Mouse (Mus musculus): ENCODE data around the gene Strn.
A peak's percentile ranks its signal among the peaks of the same experiment; 100 is the strongest.

Strn gene

DNA sequence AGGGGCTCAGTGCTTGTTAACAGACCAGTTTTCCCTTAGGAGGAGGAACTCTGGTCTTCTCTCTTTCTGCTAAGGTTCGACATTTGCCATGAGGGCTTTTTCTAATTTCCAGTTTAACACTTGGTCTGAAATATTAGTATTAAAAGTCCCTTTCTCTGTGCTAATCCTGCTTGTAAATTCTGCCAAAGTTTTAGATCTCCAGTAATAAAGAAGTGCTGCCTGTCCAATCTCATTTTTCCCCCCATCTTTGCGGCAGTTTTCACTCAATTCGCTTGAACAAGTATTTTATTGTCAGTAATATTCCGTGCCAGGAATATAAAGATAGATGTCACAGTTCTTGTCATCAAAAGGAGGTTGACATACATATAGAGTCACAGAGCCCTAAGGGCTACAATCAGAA lies at the start of gene Strn:
Gene Strn (minus strand): TSS at position 101 of the 400 bp plus-strand sequence.
- no peak for DNase-seq (ENCODE audit: low read depth, low spot score)

DNA sequence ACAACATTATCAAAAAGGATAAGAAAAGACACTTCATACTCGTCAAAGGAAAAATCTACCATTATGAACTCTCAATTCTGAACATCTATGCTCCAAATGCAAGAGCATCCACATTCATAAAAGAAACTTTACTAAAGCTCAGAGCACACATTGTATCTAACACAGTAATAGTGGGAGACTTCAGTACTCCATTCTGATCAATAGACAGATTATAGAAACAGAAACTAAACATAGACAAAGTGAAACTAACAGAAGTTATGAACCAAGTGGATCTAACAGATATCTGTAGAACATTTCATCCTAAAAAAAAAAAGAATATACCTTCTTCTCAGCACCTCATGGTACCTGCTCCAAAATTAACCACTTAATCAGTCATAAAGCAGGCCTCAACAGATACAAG lies 41.8 kb upstream of the Strn start:
- DNase-seq (ENCODE audit: low read depth, low spot score): no peak

DNA sequence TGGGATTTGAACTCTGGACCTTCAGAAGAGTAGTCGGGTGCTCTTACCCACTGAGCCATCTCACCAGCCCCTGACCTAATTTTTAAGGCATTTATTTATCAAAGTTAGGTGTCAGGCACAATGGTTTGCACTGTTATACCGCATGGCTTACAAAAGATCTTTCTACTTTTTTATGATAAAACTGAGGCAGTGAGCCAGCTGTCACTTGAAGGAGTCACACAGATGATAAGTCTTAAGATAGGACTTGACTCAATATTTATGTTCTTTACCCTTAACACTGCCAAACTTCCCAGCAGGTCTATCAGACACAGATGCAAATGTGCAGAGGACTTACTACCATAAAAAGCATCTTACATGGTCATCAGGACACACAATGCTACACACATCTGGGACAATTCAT lies 35.3 kb upstream of the Strn start:
- DNase-seq (ENCODE audit: low read depth, low spot score): no peak

DNA sequence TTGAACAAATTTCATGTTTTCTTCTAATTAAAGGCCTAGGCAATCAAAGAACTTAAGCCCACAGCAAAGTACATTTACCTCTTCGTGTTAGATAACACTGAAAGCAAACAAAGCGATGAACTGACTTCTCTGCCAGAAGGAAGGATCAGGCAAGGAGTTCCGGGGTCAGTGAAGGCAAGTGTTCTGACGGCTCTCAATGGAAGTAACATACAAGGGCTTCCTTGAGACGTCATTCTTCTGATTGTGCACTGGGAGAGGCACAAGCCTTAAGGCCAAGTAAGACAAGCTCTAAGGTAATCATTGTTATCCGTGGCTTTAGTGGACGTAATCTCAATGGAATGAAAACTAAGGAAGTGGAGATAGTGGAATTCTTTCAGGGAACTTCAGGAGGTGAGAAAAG lies 33.9 kb upstream of the Strn start:
- DNase-seq (ENCODE audit: low read depth, low spot score): no peak

DNA sequence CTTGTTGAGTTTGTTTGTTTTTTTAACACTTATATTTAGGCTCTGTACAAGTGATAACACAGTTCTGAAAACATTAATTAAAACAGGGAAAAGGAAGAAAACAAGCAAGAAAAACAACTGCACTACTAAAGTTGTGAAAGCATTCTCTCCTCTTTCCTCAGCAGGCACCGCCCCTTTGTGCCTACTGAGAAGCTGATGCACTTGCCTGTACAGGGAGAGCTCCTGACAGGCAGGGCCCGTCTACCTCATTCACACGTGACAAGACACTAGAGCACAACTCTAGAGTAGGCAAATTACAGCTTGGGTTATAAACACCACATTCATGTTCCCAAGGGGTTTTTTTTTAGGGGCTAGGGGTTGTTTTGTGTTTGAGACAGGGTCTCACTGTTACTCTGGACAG lies 32.3 kb upstream of the Strn start:
- DNase-seq (ENCODE audit: low read depth, low spot score): no peak

DNA sequence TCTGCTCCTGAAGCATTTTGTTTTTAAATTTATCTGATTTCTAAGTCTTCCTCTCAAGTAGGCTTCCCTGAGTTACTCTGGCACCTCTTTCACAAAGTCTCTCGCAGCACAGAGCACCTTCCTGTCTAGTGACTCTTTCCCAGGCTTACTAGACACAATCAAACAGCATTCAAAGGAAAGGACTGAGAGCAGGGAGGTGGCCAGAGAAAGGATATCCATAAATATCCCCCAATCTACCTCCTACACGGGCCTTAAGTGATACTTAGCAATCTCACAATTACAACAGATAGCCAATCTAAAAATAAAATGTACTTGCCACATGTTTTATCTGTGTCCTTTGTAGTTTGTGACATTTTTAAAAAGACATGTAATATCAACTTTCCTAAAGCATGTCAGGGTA lies 31.9 kb upstream of the Strn start:
- DNase-seq (ENCODE audit: low read depth, low spot score): no peak

DNA sequence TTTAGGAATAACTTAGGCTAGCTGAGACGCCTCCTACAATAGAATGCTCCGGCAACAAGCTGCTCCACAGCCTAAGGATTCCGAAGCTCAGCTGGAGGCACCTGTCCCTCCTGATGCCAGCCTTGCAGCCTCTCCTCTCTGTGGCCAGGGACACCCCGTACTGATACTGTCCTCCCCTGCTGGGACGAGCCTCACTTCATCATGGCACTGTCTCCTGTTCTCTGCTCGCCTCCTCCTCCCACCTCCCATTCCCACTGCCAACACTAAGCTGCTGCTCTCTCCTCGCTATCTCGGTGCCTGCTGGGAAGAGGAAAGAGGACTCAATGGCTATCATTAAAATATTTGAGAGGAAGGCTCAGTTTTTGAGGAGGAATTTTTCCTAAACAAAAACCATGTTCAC lies 30.6 kb upstream of the Strn start:
- no peak for DNase-seq (ENCODE audit: low read depth, low spot score)

DNA sequence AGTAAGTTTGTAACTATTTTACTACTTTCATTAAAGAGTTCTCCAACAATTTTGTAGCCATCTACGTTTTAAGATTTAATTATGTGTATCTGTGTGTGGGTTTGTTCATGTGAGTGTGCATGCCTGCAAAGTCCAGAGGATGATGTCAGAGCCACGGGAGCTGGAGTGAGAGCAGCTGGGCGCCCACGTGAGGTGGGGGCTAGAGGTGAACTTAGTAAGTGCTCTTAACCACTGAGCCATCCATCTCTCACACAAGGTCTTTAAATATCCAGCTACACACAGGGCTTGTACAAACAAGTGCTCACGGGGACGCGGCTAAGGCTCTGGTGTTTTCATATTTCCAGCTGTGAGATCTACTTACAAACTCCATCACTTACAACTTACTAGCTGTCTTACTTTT lies 29.1 kb upstream of the Strn start:
- no peak for DNase-seq (ENCODE audit: low read depth, low spot score)

DNA sequence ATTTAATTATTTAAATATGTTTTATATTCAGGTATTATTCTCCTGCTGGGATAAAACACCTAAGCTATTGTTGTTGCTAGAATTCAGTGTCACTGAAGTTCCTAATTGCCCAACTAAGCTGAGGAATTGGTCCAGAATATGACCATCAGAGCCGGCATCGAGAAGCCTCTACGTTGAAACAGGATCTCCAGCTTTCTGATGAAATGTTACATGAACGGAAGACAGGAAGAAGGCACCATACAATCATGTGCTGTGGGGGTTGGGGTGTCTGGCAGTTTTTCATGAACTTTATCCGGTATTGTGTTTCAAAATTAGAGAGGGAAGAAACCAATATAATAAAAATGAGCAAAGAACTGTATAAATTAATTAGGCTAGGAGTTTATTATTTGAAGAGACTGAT lies 26.3 kb upstream of the Strn start:
- no peak for DNase-seq (ENCODE audit: low read depth, low spot score)

DNA sequence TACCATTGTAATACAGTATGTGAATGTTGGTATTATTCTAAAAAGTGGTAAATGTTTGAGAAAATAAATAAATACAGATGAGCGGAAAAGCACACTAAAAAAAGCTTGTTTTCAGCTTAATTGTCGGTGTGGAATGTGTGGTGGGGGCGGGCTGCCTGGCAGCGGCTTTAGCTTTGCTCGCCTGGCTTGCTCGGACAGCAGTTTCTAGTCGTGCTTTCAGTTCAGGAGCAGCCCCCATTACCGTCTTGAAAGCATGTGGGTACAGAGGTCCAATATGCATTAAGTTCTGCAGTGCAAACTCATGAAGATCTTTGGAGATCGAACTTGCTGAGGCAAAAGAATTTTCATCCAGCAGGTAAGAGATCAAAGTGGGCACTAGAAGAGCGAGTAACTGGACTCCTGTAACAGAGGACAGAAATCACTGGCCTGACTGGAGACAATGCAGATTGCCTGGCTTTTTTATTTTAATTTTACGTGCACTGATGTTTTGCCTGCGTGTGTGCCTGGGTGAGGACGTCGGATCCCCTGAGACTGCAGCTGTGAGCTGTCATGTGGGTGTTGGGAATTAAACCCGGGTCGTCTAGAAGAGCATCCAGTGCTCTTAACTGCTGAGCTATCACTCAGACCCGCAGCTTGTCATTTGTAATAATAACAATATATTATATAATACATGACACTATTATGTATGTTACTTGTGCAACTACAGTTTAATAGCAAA lies 16.1 kb upstream of the Strn start:
- DNase-seq (ENCODE audit: low read depth, low spot score): no peak

DNA sequence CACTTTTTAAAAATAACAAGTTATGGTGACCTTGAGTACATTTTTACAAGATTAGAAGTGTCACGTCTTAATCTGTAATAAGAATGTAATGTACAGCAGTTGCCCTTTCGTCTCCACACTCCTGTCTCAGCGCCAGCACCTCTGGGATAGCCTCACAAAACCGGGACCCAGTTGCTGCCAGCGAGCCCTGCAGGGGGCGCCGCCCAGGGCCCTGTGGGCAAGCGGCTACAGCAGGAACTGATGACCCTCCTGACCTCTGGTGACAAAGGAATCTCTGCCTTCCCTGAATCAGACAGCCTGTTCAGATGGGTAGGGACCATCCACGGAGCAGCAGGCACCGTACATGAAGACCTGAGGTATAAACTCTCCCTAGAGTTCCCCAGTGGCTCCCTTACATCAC lies 15.1 kb upstream of the Strn start:
- DNase-seq (ENCODE audit: low read depth, low spot score): no peak

DNA sequence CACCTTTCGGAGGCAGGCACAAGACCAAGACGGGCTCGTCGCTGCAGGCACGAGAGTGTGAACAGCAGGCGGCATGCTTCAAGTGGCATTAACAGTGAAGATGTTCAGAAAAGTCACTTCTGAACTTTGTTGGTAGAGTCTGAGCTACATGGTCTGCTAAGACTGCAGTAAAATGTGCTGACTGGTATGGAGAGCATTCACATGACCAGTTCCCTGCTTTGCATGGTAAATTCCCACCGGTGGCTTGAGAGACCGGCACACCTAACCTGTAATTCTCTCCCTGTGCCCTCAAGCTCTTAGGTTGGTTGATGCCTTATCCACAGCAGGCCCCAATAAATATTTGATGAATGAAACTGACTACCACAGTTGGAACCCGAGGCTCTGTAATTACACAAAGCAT lies 11.4 kb upstream of the Strn start:
- DNase-seq (ENCODE audit: low read depth, low spot score): no peak

DNA sequence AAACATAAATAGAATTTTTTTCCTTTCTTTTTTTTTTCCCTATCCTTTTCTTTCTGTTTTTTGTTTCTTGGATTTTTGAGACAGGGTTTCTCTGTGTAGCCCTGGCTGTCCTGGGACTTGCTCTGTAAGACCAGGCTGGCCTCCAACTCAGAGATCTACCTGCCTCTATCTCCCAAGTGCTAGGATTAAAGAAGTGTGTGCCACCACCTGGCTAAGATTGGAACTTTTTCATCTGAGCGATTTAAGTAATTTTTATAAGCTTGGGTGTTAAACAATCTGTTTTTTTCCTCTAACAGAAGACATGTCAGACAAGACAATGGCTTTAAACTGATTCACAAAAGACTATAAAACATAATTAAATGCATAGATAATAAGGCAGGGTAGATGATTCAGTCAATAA lies 1.4 kb upstream of the Strn start:
- peak; percentile 45 for DNase-seq (ENCODE audit: low read depth, low spot score)

DNA sequence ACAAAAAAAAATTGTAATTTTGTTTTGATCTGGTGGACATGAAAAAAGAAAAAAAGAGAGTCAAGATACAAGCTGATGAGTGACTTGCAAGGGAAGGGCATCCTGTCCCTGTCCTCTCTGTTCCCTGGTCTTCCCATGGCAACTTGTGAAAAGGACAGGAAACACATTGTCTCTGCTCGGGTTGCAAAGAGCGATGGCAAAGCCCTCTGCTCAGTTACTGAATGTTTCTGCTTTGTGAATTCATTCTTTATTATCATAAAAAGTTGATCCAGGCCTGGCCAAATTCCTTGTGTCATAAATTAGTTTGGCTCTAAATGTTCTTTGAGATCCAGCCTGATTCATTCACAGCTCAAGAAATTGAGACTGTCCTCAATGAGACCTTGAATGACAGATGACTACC lies 775 bp upstream of the Strn start:
- DNase-seq (ENCODE audit: low read depth, low spot score): no peak

DNA sequence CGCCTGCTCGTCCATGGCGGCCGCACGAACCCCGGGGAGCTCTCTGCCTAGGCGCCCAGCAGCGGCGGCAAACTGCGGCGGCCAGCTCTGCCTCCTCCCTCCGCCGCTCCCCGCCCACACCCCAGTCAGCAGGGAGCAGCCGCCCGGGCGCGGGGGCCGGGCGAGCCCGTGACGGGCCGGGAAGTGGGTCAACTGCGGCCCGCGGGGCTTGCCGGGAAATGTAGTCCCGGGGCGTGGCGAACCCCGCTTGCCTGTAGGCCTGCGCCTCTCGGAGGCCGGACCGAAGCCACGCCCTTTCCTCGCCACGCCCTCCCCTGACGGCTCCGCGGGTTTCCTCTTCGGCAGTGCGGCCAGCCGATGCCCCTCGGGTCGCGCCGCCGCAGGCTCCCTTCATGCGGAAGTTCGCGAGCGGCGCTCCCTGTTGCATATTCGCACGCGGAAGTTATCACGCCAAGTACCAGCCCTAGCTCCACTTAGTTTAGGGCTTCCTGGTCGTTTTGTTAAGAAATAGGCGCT lies 465 bp downstream of the Strn start:
- peak; percentile 100 for DNase-seq (ENCODE audit: low read depth, low spot score)

DNA sequence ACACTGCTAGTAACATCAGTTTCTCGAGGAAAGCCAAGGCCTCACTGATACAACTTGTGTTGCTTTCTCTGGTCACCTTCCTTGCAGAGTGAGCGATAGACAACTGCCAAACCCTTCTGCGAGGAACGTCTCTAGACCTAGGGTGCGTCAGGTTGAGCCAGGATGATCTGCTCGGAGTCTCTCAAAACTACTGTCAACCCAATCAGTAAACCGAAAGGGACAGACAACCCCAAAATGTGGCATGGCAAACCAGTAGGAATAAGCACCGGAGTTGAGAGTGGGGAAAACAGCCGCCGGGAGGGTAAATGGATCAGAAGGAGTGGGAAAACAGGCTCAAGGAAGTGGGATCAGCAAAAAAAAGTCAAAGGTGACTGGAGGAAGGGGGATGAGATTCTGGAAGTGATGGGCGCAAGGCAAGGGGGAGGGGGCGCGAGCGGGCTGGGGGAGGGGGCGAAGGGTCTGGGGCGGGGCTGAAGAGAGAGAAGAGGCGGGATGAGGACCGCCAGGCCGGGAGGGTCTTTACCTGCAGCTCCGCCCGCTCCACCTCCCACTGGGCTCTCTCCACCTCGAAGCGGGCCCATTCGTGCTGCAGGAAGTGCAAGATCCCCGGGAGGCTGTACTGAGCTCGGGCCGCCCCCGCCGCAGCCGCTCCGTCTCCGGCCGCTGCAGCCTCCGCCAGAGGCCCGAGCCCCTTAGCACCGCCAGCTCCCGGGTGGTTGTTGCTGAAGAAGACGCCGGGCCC lies 1.1 kb downstream of the Strn start:
- peak; percentile 48 for DNase-seq (ENCODE audit: low read depth, low spot score)

DNA sequence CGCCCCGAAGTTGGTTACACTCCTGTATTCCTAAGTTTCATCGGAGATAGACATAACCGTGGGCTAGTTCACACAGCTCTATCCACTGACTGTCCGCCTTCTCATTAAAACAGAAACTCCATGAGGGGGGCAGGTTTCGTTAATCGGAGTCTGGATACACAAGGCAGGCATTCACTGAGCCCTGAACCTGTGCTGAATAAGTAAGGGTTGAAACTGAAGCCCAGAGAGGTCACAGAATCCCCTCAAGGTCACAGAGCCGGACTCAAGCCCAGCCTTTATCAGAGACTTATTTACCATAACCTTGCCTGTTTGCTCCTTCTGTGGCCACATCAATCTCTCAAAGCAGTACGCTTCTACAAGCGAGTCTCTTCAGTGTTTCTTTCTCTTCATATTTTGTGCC lies 2.2 kb downstream of the Strn start:
- DNase-seq (ENCODE audit: low read depth, low spot score): no peak

DNA sequence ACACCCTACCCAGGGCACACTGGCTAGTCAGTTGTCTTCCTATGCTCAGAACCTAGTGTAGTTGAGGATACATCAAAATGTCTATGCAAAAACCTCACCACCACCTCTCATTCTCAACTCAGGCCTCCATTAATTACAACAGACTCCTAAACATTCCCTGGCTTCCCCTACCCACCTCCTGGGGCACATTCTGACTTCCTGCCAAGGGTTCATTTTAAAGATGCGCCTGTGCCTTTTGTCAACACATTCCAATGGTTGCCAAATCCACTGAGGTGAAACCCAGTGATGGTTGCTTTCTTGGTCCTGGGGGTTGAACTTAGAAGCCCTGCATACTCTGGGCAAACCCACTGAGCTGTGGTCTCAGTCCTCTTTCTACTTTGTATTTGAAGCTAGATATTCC lies 4.9 kb downstream of the Strn start:
- no peak for DNase-seq (ENCODE audit: low read depth, low spot score)

DNA sequence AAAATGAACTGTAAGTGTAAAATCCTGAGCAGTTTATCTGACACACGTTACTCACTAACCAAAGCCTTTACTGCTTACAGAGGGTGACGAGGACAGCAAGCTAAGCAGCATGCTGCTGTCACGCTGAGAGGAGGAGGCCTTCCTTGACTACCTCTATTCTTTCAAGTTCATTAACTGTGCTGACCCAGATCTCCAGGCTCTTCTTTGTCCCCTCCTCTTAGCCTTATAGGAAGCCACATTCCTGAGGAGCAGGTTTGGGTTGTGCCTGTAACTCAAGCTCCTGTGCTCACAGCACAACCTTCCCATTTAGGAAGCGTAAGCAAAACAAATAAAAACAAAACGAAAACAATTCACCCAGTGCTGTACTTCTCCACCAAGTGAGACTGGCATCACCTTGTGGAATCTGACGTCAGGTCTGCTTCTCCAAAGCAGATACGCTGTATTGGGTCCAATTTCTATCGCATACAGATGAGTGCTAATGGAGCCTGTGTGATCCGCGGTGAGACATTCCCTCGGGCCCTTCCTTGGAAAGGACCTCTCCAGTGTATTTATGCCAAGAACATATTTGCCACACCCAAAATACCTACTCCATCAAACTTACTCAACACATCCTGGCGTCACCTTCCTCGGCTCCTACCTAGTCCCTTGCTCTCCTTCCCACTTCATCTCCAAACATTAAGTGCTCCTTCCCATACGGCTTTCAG lies 10.1 kb downstream of the Strn start:
- DNase-seq (ENCODE audit: low read depth, low spot score): no peak

DNA sequence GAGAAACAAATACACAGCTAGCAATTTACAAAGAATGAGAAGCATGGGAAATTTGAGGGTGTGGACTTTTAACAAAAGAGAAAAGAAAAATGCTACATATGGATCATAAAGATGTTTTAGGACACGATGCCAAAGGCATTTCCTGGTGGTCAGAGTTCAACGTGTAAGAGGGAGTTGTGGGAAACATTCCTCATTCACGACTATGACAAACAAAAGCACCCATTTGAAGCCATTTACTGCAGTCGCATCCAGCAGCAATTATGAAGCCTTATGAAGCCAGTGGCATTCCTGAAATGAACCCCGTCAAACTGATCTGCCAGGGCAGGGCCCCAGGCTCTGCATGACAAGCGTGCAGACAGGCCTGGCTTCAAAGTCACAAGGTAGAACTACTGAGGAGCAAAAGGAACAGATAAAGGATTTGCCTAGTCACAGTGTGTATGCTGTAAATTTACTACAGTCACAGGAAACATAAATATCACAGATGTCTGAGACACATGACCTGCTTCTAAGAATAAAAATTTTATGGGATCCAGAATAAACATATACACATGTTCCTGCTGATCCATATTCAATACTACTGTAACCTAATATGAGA lies 12.4 kb downstream of the Strn start:
- DNase-seq (ENCODE audit: low read depth, low spot score): no peak

DNA sequence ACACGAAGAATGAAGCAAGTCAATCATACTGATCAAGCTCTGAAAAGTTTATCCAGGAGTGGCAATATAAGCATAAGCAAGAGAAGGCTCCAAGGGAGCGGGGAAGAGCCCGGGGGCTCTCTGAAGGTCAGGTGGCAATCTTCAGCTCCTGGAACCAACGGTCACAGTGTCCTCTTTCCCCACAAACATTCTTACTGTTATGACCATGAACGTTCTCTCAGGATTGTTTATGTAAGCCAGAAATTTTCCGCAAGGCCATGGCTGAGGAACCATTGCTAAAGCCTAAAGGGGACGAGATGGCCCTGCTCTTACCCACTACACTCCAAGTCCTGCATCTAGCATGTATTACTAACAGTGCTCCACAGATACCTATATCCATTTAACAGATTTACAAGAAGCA lies 15.3 kb downstream of the Strn start:
- DNase-seq (ENCODE audit: low read depth, low spot score): no peak

DNA sequence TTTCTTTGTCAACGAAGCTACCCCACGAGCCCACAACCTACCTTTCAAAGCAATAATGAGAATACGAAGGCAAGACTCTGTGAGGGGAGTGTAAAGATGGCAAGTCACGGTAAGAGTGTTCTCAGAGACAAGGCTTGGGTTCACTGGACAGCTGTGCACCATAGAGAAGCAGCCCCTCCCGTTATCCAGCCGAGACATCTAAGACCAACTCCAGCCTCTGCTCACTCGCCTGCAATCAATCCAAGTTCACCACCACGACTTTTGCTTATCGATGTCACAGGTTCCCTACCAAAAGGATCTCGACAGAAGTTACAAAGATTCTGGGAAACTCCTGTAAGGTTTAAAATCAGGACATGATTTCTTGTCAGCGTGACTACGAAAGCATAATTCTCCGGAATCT lies 17.9 kb downstream of the Strn start:
- no peak for DNase-seq (ENCODE audit: low read depth, low spot score)
